Mouse (Mus musculus) liver, postnatal 0 days (tissue): ENCODE data around the gene Cdc37l1.

Experiments used
- CTCF ChIP-seq: sonication (generic); IDR thresholded peaks from 2 replicates; pipeline ENCODE4 v1.5.1; 2016; ENCODE audit warnings: antibody characterized with exemption, low read depth
- EP300 ChIP-seq: IDR thresholded peaks from 2 replicates; pipeline ENCODE4 v1.6.1; 2016; ENCODE audit warnings: antibody characterized with exemption, low read depth, mild to moderate bottlenecking

DNA sequence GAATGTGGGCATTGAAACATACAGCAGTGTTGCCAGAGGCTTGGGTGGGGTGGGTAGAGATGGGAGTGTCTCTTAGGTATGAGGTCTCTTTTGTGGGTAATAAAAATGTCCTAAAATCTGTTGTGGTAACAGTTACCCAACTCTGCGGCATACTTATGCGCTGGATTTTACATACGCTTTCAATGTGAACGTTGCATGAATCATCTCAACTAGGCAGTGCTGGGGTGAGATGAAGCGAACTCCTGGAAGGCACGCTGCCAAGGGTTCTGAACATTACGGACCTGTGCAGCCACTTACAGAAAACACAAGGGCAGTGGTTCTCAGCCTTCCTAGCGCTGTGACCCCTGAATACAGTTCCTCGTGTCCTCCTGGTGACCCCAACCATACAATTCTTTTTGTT is 52.5 kb downstream of the Cdc37l1 start:
- no peak for TF ChIP-seq EP300
- TF ChIP-seq CTCF = no peak
